Mouse (Mus musculus) cortical plate, adult 2 months (tissue): ENCODE results near the gene Gramd1b.

Experiments
- CTCF ChIP-seq: fragments of 200-500 bp; IDR thresholded peaks from 2 replicates; pipeline ENCODE4 v1.5.1; 2011; ENCODE audit warnings: mild to moderate bottlenecking, control low read depth, low read length; ENCODE audit not compliant: insufficient read depth; ENCODE audit errors: extremely low read depth
- POLR2A ChIP-seq: fragments of 200-500 bp; IDR thresholded peaks from 2 replicates; pipeline ENCODE4 v1.6.1; 2011; ENCODE audit warnings: mild to moderate bottlenecking, low read length, control low read depth; ENCODE audit not compliant: insufficient read depth; ENCODE audit errors: extremely low read depth

GRCm38 (mm10) chr9:40397471-40398245, 133.5 kb downstream of the Gramd1b start:
- no peak for TF ChIP-seq POLR2A
- no peak for TF ChIP-seq CTCF
